Mouse (Mus musculus) limb, embryonic 13.5 days (tissue): ENCODE measurements around the gene Naa15. TPM values are rescaled to one million over a fixed set of nuclear protein-coding genes. Genes with fewer than 3 reads are reported as not detected.
"Not testable (repeated sequence)": the region's sequence is repeated elsewhere in the genome, so short reads cannot be mapped to it uniquely, and the experiment has no call there.

ENCODE experiments used
- ATAC-seq: fragments of 200-750 bp; cut with Nextera tagmentation; 2 replicates; pipeline ENCODE4 v1.8.0; 2017; ENCODE audit warnings: low read depth, moderate number of reproducible peaks, moderate TSS enrichment; ENCODE audit not compliant: low FRiP score
- H3K27ac ChIP-seq: fragments of 300-500 bp; sonication (generic); 2 replicates; pipeline ENCODE4 v1.5.1; 2015; ENCODE audit warnings: inconsistent platforms, mild to moderate bottlenecking, moderate library complexity
- H3K27me3 ChIP-seq: fragments of 300-500 bp; sonication (generic); 2 replicates; pipeline ENCODE4 v1.6.1; 2015; ENCODE audit warnings: mild to moderate bottlenecking, inconsistent platforms
- H3K36me3 ChIP-seq: fragments of 300-500 bp; sonication (generic); 2 replicates; pipeline ENCODE4 v1.6.1; 2015; ENCODE audit warnings: inconsistent platforms, mild to moderate bottlenecking, moderate library complexity
- H3K4me1 ChIP-seq: fragments of 300-500 bp; sonication (generic); 2 replicates; pipeline ENCODE4 v1.6.1; 2015; ENCODE audit warnings: inconsistent platforms
- H3K4me2 ChIP-seq: fragments of 300-500 bp; sonication (generic); replicated peaks from 2 replicates; pipeline ENCODE4 v1.6.1; 2015; ENCODE audit warnings: inconsistent platforms, mild to moderate bottlenecking, moderate library complexity
- H3K4me3 ChIP-seq: fragments of 300-500 bp; sonication (generic); 2 replicates; pipeline ENCODE4 v1.5.1; 2015; ENCODE audit warnings: moderate library complexity, mild to moderate bottlenecking, inconsistent platforms
- H3K9ac ChIP-seq: fragments of 300-500 bp; sonication (generic); 2 replicates; pipeline ENCODE4 v1.6.1; 2015; ENCODE audit warnings: mild to moderate bottlenecking, inconsistent platforms
- H3K9me3 ChIP-seq: fragments of 300-500 bp; sonication (generic); 2 replicates; pipeline ENCODE4 v1.6.1; 2016; ENCODE audit warnings: inconsistent platforms
- WGBS: fragments of 180-500 bp; shearing (Covaris S2); methylation state at CpG from one replicate; pipeline ENCODE4 v1.1.7; 2015; 5-methylcytosine and 5-hydroxymethylcytosine counted together
- polyA plus RNA-seq: library from polyadenylated mRNA; unstranded; fragments of >200 nt; fragmentation: Nextera tagmentation; extraction: Ambion mirVana; gene quantifications from 2 replicates; pipeline ENCODE4 v1.2.1, GENCODE M21; 2015

Gene Naa15
- polyA plus RNA-seq, 1 experiment from 2014 or later = 51.7 TPM

- 84% methylated on average over 1 of the region's 1 CpGs for WGBS
- H3K27ac ChIP-seq = no peak overlapping the region
- no peak for ATAC-seq
- no peak overlapping the region for H3K4me2 ChIP-seq
- H3K36me3 ChIP-seq = no peaks in the 10 kb centered on the region
- no peaks in the 10 kb centered on the region for H3K9me3 ChIP-seq
- H3K27me3 ChIP-seq = no peaks in the 10 kb centered on the region
- H3K9ac ChIP-seq = no peak overlapping the region
- H3K4me3 ChIP-seq = no peak overlapping the region
- peaks cover 24% of the 10 kb centered on the region for H3K4me1 ChIP-seq
These were observed 1.7 kb upstream of the Naa15 start for GRCm38 (mm10) chr3:51413276-51413675.

- H3K9me3 ChIP-seq = no peaks in the 10 kb centered on the region
- H3K36me3 ChIP-seq = no peaks in the 10 kb centered on the region
- WGBS = under 1% methylated on average over 29 of the region's 30 CpGs
- peaks cover 26% of the 10 kb centered on the region for H3K4me1 ChIP-seq
- peak; percentile 66 for ATAC-seq
- H3K4me3 ChIP-seq = peak overlapping the region; percentile 96
- peak overlapping the region; percentile 76 for H3K4me2 ChIP-seq
- H3K27ac ChIP-seq = peak overlapping the region; percentile 91
- H3K27me3 ChIP-seq = no peaks in the 10 kb centered on the region
- H3K9ac ChIP-seq = peak overlapping the region; percentile 99
These were observed 1.1 kb downstream of the Naa15 start for GRCm38 (mm10) chr3:51416073-51416363.

GRCm38 (mm10) chr3:51416364-51417134 is 1.6 kb downstream of the Naa15 start:
- Histone ChIP-seq H3K27me3 (no peaks in the 10 kb centered on the region), H3K4me1 (peaks cover 26% of the 10 kb centered on the region), H3K9ac (peak overlapping the region; percentile 99), H3K4me2 (peak overlapping the region; percentile 76), H3K4me3 (peak overlapping the region; percentile 96), H3K9me3 (no peaks in the 10 kb centered on the region), H3K27ac (peak overlapping the region; percentile 91), H3K36me3 (no peaks in the 10 kb centered on the region)
- under 1% methylated on average over 63 of the region's 68 CpGs for WGBS
- ATAC-seq = peak; percentile 54

GRCm38 (mm10) chr3:51417135-51417458 is 2.1 kb downstream of the Naa15 start:
- Histone ChIP-seq H3K9me3 (no peaks in the 10 kb centered on the region), H3K36me3 (no peaks in the 10 kb centered on the region), H3K9ac (peak overlapping the region; percentile 99), H3K4me3 (peak overlapping the region; percentile 96), H3K4me1 (peaks cover 29% of the 10 kb centered on the region), H3K27me3 (no peaks in the 10 kb centered on the region), H3K4me2 (peak overlapping the region; percentile 76), H3K27ac (peak overlapping the region; percentile 91; the same call in 1 of the 2 replicates)
- WGBS = 11% methylated on average over 8 of the region's 8 CpGs
- no peak for ATAC-seq

- Histone ChIP-seq H3K9ac (no peak overlapping the region), H3K27me3 (no peaks in the 10 kb centered on the region), H3K9me3 (no peaks in the 10 kb centered on the region), H3K4me1 (peaks cover 29% of the 10 kb centered on the region), H3K27ac (no peak overlapping the region), H3K4me2 (peak overlapping the region; percentile 76), H3K4me3 (peak overlapping the region; percentile 96), H3K36me3 (no peaks in the 10 kb centered on the region)
- WGBS = 59% methylated on average over 2 of the region's 2 CpGs
- no peak for ATAC-seq
These were observed 2.5 kb downstream of the Naa15 start for GRCm38 (mm10) chr3:51417485-51417884.

GRCm38 (mm10) chr3:51417966-51418365 is 3.0 kb downstream of the Naa15 start:
- Histone ChIP-seq H3K27me3 (no peaks in the 10 kb centered on the region), H3K9me3 (no peaks in the 10 kb centered on the region), H3K4me2 (peak overlapping the region; percentile 76), H3K4me3 (peak overlapping the region; percentile 7; the same call in 1 of the 2 replicates), H3K27ac (no peak overlapping the region), H3K36me3 (no peaks in the 10 kb centered on the region), H3K9ac (no peak overlapping the region), H3K4me1 (peaks cover 29% of the 10 kb centered on the region)
- no peak for ATAC-seq
- 68% methylated on average over 2 of the region's 2 CpGs for WGBS

- WGBS = 77% methylated on average over 3 of the region's 3 CpGs
- no peak overlapping the region for H3K9ac ChIP-seq
- H3K4me2 ChIP-seq = no peak overlapping the region
- peaks cover 19% of the 10 kb centered on the region for H3K4me1 ChIP-seq
- no peaks in the 10 kb centered on the region for H3K9me3 ChIP-seq
- no peak overlapping the region for H3K4me3 ChIP-seq
- H3K36me3 ChIP-seq = no peaks in the 10 kb centered on the region
- no peak overlapping the region for H3K27ac ChIP-seq
- ATAC-seq = no peak
- H3K27me3 ChIP-seq = no peaks in the 10 kb centered on the region
These were observed 7.0 kb downstream of the Naa15 start for GRCm38 (mm10) chr3:51421921-51422320.

- Histone ChIP-seq H3K36me3 (no peaks in the 10 kb centered on the region), H3K4me3 (no peak overlapping the region), H3K4me2 (no peak overlapping the region), H3K27me3 (no peaks in the 10 kb centered on the region), H3K27ac (no peak overlapping the region), H3K9ac (no peak overlapping the region), H3K4me1 (0 out of 2 replicates have a peak, but pooled peaks cover 3% of the 10 kb centered on the region), H3K9me3 (no peaks in the 10 kb centered on the region)
- ATAC-seq = no peak
These were observed 10.4 kb downstream of the Naa15 start for GRCm38 (mm10) chr3:51425394-51425793.

- peaks cover 22% of the 10 kb centered on the region for H3K36me3 ChIP-seq
- not testable (repeated sequence) for H3K27me3 ChIP-seq, H3K4me2 ChIP-seq, H3K9me3 ChIP-seq, H3K4me1 ChIP-seq, H3K4me3 ChIP-seq, H3K9ac ChIP-seq, H3K27ac ChIP-seq, ATAC-seq
- WGBS = 87% methylated on average over 5 of the region's 5 CpGs
These were observed 19.4 kb downstream of the Naa15 start for GRCm38 (mm10) chr3:51434364-51434763.

GRCm38 (mm10) chr3:51434871-51435595 is 20.1 kb downstream of the Naa15 start:
- H3K4me2 ChIP-seq = no peak overlapping the region
- H3K27ac ChIP-seq = no peak overlapping the region
- WGBS = 90% methylated on average over 3 of the region's 3 CpGs
- no peak overlapping the region for H3K9ac ChIP-seq
- H3K36me3 ChIP-seq = peaks cover 26% of the 10 kb centered on the region
- no peak for ATAC-seq
- no peaks in the 10 kb centered on the region for H3K27me3 ChIP-seq
- no peak overlapping the region for H3K4me3 ChIP-seq
- no peaks in the 10 kb centered on the region; the same call in 1 of the 2 replicates for H3K9me3 ChIP-seq
- H3K4me1 ChIP-seq = no peaks in the 10 kb centered on the region

GRCm38 (mm10) chr3:51468530-51468929 is 53.6 kb downstream of the Naa15 start:
- Histone ChIP-seq H3K9ac (no peak overlapping the region), H3K27ac (no peak overlapping the region), H3K4me1 (peaks cover 11% of the 10 kb centered on the region), H3K4me3 (no peak overlapping the region), H3K27me3 (no peaks in the 10 kb centered on the region), H3K9me3 (no peaks in the 10 kb centered on the region), H3K36me3 (peaks cover 83% of the 10 kb centered on the region), H3K4me2 (no peak overlapping the region)
- WGBS = 60% methylated on average over 2 of the region's 2 CpGs
- no peak for ATAC-seq

GRCm38 (mm10) chr3:51475706-51476105 is 60.8 kb downstream of the Naa15 start:
- no peaks in the 10 kb centered on the region for H3K9me3 ChIP-seq
- H3K4me3 ChIP-seq = no peak overlapping the region
- H3K36me3 ChIP-seq = peaks cover 46% of the 10 kb centered on the region
- H3K27ac ChIP-seq = no peak overlapping the region
- no peak overlapping the region for H3K9ac ChIP-seq
- WGBS = 74% methylated on average over 4 of the region's 4 CpGs
- H3K4me1 ChIP-seq = 0 out of 2 replicates have a peak, but pooled peaks cover 10% of the 10 kb centered on the region
- H3K27me3 ChIP-seq = no peaks in the 10 kb centered on the region
- no peak for ATAC-seq
- H3K4me2 ChIP-seq = no peak overlapping the region
